Mouse (Mus musculus) liver, adult 2 months (tissue): ENCODE results near the gene Slc39a11.

Source experiments
- CTCF ChIP-seq: fragments of 200-500 bp; IDR thresholded peaks from 2 replicates; pipeline ENCODE4 v1.5.1; 2011; ENCODE audit warnings: low read depth, low read length, control low read depth
- POLR2A ChIP-seq: fragments of 200-500 bp; IDR thresholded peaks from 2 replicates; pipeline ENCODE4 v1.6.1; 2011; ENCODE audit warnings: low read length, control low read depth; ENCODE audit not compliant: insufficient read depth; ENCODE audit errors: extremely low read depth

- TF ChIP-seq CTCF (no peak), POLR2A (no peak)
Observed at GRCm38 (mm10) chr11:113400868-113401267, 249.0 kb downstream of the Slc39a11 start.
